ENCODE assay signal across 7 mouse cellular contexts in the genomic region with DNA sequence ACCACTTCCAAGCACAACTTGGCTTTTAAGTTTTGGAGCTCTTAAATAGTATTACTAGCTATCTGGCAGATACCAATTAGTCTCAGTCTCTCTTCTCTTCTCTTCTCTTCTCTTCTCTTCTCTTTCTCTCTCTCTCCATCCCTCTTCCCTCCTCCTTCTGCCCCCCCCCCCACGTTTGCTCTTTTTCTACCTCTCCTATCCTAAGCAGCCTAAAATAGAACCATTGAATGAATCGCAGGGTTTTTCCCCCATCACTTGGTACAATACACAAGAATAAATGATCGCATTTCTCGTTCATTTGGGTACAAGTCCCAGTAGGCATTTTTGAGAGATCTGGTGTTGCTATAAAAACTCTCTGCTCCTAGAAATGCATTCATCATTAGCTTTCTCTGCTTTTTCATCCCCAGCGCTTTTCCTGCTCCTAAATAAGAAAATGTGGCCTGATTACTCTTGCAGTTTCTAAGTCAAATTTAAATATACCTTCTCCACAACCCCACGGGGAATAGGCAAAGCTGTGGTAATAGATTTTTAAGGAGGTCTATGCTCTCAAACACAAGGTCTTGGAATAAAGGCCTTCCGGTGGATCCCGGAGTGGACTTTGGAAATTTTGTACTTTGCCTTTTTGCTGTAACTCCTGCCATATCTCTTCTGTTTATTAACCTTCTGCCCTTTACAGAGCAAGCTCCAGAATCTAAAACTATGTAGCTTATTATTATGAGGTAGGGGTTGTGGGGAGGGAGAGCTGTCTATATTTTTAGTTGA. TPM values are rescaled to one million over a fixed set of nuclear protein-coding genes. Genes with fewer than 3 reads are reported as not detected.
A peak's percentile ranks its signal among the peaks of the same experiment; 100 is the strongest.
DNase-seq lines count a peak whose midpoint lies in the region; ATAC-seq and TF ChIP-seq lines count a peak whose summit lies in the region.

No protein-coding gene starts in this region.

- peak; percentile 24 for DNase-seq in A20 (ENCODE audit: low read depth, low spot score)
- DNase-seq in ES-E14 (ENCODE audit: low read depth, low spot score), result no peak
- DNase-seq in adrenal gland, postnatal 10 days, result no peak
- DNase-seq in adrenal gland, adult 18-20 months (ENCODE audit: low spot score in 2 of 2), result no peak

- no peaks in the 10 kb centered on the region for H3K36me3 ChIP-seq in ES-E14 (ENCODE audit: control insufficient read depth, insufficient read depth, low read length, poor library complexity, severe bottlenecking)
- no peaks in the 10 kb centered on the region for H3K36me3 ChIP-seq in hindbrain, embryonic 13.5 days
- H3K36me3 ChIP-seq in liver, embryonic 16.5 days (ENCODE audit: control insufficient read depth, insufficient read depth), result no peaks in the 10 kb centered on the region

- no peaks in the 10 kb centered on the region; a peak in 2 of 4 replicates for H3K4me1 ChIP-seq in ES-E14 (ENCODE audit: control insufficient read depth in 2 of 2, insufficient read depth in 2 of 2, low read length in 2 of 2, poor library complexity in 1 of 2)
- H3K4me1 ChIP-seq in hindbrain, embryonic 13.5 days (replicated peaks), result peaks cover 25% of the 10 kb centered on the region
- H3K4me1 ChIP-seq in liver, embryonic 16.5 days (ENCODE audit: control insufficient read depth, low read depth, low read length), result peaks cover 23% of the 10 kb centered on the region

- H3K9me3 ChIP-seq in ES-E14 (ENCODE audit: control insufficient read depth, insufficient read depth, low read depth, low read length), result no peaks in the 10 kb centered on the region
- no peaks in the 10 kb centered on the region for H3K9me3 ChIP-seq in hindbrain, embryonic 13.5 days
- H3K9me3 ChIP-seq in liver, embryonic 16.5 days (replicated peaks; ENCODE audit: control insufficient read depth, low read length), result no peaks in the 10 kb centered on the region

- ATAC-seq in hindbrain, embryonic 13.5 days (ENCODE audit: low FRiP score), result no peak
- no peak for ATAC-seq in liver, embryonic 16.5 days (ENCODE audit: low read depth)
- ATAC-seq in megakaryocyte progenitor cell, adult 5-6 weeks (replicated peaks; ENCODE audit: poor library complexity), result no peak

- in situ Hi-C loops in ES-E14 (cut with MboI; ENCODE audit: low sequenced_read_pairs in 2 of 2, unreplicated experiment in 2 of 2), result no loop called here

- peak overlapping the region; percentile 73 to 77; a peak in 3 of 4 replicates for H3K4me3 ChIP-seq in ES-E14 (ENCODE audit: insufficient read depth in 1 of 2, low read depth in 1 of 2, low read length in 2 of 2, poor library complexity in 1 of 2, severe bottlenecking in 1 of 2)
- peak overlapping the region; percentile 92 for H3K4me3 ChIP-seq in hindbrain, embryonic 13.5 days
- peak overlapping the region; percentile 95 for H3K4me3 ChIP-seq in liver, embryonic 16.5 days (ENCODE audit: low read depth, low read length)

- no peaks in the 10 kb centered on the region for H3K27me3 ChIP-seq in hindbrain, embryonic 13.5 days
- no peaks in the 10 kb centered on the region for H3K27me3 ChIP-seq in liver, embryonic 16.5 days (ENCODE audit: control insufficient read depth, insufficient read depth, low read depth, low read length)

- H3K4me2 ChIP-seq in hindbrain, embryonic 13.5 days, result peak overlapping the region; percentile 53
- peak overlapping the region; percentile 79 for H3K4me2 ChIP-seq in liver, embryonic 16.5 days (ENCODE audit: low read depth, low read length)

- H3K27ac ChIP-seq in ES-E14 (ENCODE audit: insufficient read depth, low read depth, low read length, poor library complexity, severe bottlenecking), result no peak overlapping the region; the same call in 1 of the 2 replicates
- H3K27ac ChIP-seq in hindbrain, embryonic 13.5 days, result no peak overlapping the region
- peak overlapping the region; percentile 58 for H3K27ac ChIP-seq in liver, embryonic 16.5 days (ENCODE audit: low read length)

- 40% methylated on average over 8 of the region's 8 CpGs for WGBS in hindbrain, embryonic 13.5 days
- 50% methylated on average over 8 of the region's 8 CpGs for WGBS in liver, embryonic 16.5 days (ENCODE audit: insufficient replicate concordance)

- H3K9ac ChIP-seq in ES-E14 (ENCODE audit: insufficient read depth, low read depth, low read length, poor library complexity, severe bottlenecking), result no peak overlapping the region; the same call in 1 of the 2 replicates
- H3K9ac ChIP-seq in hindbrain, embryonic 13.5 days, result peak overlapping the region; percentile 65
- H3K9ac ChIP-seq in liver, embryonic 16.5 days (ENCODE audit: low read depth, low read length), result peak overlapping the region; percentile 61

TF ChIP-seq in ES-E14, 5 proteins besides CTCF, POLR2A, EP300 and RAD21:
- TF ChIP-seq HCFC1 (IDR thresholded peaks at IDR 0.05; ENCODE audit: borderline replicate concordance, insufficient read depth, low read length), result no peak
TF ChIP-seq in ES-E14: peak in this region for 0.

RNA-seq across cellular contexts. Expression of gene Numb, which starts 1.2 kb away (rescaled TPM):
- total RNA-seq in ES-E14 (2012; rRNA removed), result 17.2 and 18.2 TPM in 2 replicates
- 19.9 and 25.6 TPM in 2 replicates for polyA plus RNA-seq in hindbrain, embryonic 13.5 days (2015; fragmentation: Nextera tagmentation; extraction: Ambion mirVana)
- polyA plus RNA-seq in liver, embryonic 16.5 days (2015; fragmentation: Nextera tagmentation; extraction: Ambion mirVana), result 16.8 and 17.4 TPM in 2 replicates
- 10 to 100 TPM; 44.4 to 51.7 TPM for total RNA-seq in adrenal gland, postnatal 10 days (2021)
- 10 to 100 TPM; 51.9 to 57.5 TPM for total RNA-seq in adrenal gland, adult 18-20 months (2021)
- total RNA-seq in megakaryocyte progenitor cell, adult 5-6 weeks (2015), result 15.9 and 19.3 TPM in 2 replicates
- 12.6 and 26.8 TPM in 2 replicates for total RNA-seq in megakaryocyte progenitor cell, adult 5-6 weeks (2017)

RNA-seq across cellular contexts. Expression of gene Riox1, which starts 27.5 kb away (rescaled TPM):
- 22.6 and 24.9 TPM in 2 replicates for total RNA-seq in ES-E14 (2012; rRNA removed)
- polyA plus RNA-seq in hindbrain, embryonic 13.5 days (2015; fragmentation: Nextera tagmentation; extraction: Ambion mirVana), result 10.0 and 10.8 TPM in 2 replicates
- 4.4 and 4.6 TPM in 2 replicates for polyA plus RNA-seq in liver, embryonic 16.5 days (2015; fragmentation: Nextera tagmentation; extraction: Ambion mirVana)
- total RNA-seq in adrenal gland, postnatal 10 days (2021), result 10 to 100 TPM; 12.1 to 17.8 TPM
- 10 to 100 TPM; 15.2 to 16.4 TPM for total RNA-seq in adrenal gland, adult 18-20 months (2021)
- total RNA-seq in megakaryocyte progenitor cell, adult 5-6 weeks (2015), result 13.5 and 14.6 TPM in 2 replicates
- 16.7 and 17.7 TPM in 2 replicates for total RNA-seq in megakaryocyte progenitor cell, adult 5-6 weeks (2017)
